Mouse (Mus musculus): ENCODE measurements around the gene Tnfrsf8. TPM values are rescaled to one million over a fixed set of nuclear protein-coding genes. Genes with fewer than 3 reads are reported as not detected.
A peak's percentile ranks its signal among the peaks of the same experiment; 100 is the strongest.

The Tnfrsf8 gene
- polyA plus RNA-seq, 1 experiment from 2014 or later = not detected

DNA sequence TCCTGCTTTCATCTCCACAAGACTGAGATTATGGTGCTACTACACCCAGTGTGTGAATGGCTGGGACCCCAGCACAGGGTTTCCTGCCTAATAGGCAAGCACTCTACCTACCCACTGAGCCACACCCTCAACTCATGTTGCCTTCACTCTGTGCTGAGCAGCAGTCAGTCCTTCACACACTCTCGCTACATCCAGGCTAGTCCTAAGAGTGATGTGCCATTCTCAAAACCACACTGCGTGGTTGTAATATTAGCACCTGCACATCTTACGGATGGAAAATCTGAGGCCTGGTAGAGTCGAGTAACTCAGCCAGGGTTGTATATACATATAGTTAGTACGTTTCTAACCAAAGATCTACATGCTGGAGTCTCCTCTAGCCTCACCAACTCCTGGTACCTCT lies 40.1 kb downstream of the Tnfrsf8 start:
- H3K27ac ChIP-seq = no peak overlapping the region
- no peak overlapping the region for H3K4me3 ChIP-seq
- no peaks in the 10 kb centered on the region for H3K4me1 ChIP-seq
- no peaks in the 10 kb centered on the region for H3K27me3 ChIP-seq (ENCODE audit: insufficient read depth, poor library complexity, severe bottlenecking)
- no peaks in the 10 kb centered on the region for H3K9me3 ChIP-seq
- no peaks in the 10 kb centered on the region for H3K36me3 ChIP-seq
- WGBS = 92% methylated on average over 5 of the region's 5 CpGs
- no peak for DNase-seq (ENCODE audit: low spot score)

DNA sequence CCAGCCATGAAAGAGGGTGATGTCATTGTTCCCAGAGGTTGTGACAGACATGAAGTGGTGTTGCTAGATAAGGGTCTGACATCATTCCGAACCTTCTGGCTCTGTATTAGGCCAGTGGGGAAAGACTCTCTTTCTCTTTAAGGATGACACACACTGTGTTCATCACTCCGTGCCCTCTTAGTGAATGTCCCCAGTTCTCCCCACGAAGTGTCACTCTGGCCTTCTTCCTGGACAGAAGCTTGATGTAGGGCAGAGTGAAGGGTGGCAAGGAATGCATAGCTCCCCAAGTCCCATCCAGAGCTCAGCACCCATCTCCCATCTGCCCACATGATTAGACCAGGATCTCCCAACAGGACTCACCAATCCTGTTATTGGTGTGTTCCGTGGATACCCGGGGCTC lies 41.0 kb downstream of the Tnfrsf8 start:
- 73% methylated on average over 5 of the region's 5 CpGs for WGBS
- H3K4me3 ChIP-seq = no peak overlapping the region
- no peaks in the 10 kb centered on the region for H3K4me1 ChIP-seq
- no peaks in the 10 kb centered on the region for H3K27me3 ChIP-seq (ENCODE audit: insufficient read depth, poor library complexity, severe bottlenecking)
- no peaks in the 10 kb centered on the region for H3K9me3 ChIP-seq
- no peak for DNase-seq (ENCODE audit: low spot score)
- no peaks in the 10 kb centered on the region for H3K36me3 ChIP-seq
- H3K27ac ChIP-seq = no peak overlapping the region

DNA sequence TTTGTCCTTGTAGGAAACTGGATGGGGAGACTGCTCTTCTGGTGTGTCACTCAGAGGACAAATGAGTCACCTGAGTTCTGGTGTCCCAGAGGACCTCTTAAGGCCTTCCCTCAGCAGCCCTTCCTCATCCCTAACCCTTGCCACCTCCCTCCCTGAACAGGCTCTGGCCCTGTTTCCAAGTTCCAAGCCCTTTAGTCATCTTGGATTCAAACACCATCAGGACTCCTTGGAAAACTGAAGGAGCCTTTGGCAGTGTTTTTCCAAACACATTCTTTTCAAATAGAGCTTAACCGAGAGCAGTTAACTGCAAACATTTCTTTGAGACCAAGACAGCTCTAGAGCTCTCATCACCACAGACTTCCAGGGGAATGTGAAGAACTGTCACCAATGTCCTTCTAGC lies 42.2 kb downstream of the Tnfrsf8 start:
- WGBS = 75% methylated on average over 1 of the region's 1 CpGs
- H3K4me3 ChIP-seq = no peak overlapping the region
- no peak for DNase-seq (ENCODE audit: low spot score)
- H3K27ac ChIP-seq = no peak overlapping the region
- H3K9me3 ChIP-seq = no peaks in the 10 kb centered on the region
- no peaks in the 10 kb centered on the region for H3K4me1 ChIP-seq
- no peaks in the 10 kb centered on the region for H3K27me3 ChIP-seq (ENCODE audit: insufficient read depth, poor library complexity, severe bottlenecking)
- no peaks in the 10 kb centered on the region for H3K36me3 ChIP-seq

DNA sequence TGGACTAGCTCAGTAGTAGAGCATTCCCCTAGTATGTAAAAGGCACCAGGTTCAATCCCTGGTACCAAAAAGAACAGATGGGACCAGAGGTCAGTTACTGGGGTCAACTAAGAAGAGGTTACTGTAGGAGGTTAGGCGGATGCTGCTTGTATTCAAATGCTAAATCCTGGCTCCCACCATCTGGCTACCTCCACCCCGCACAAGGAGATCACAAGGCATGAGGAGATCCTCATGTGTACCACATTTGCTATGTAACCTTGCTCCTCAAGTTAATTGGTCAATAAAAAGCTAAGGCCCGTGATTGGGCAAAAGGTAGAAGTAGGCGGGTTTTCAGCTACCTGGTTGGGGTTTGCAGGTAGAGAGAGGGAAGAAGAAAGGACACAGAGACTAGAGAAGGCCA lies 43.3 kb downstream of the Tnfrsf8 start:
- Histone ChIP-seq H3K27me3 (ENCODE audit: insufficient read depth, poor library complexity, severe bottlenecking) (no peaks in the 10 kb centered on the region), H3K4me3 (no peak overlapping the region), H3K4me1 (no peaks in the 10 kb centered on the region), H3K9me3 (no peaks in the 10 kb centered on the region), H3K36me3 (no peaks in the 10 kb centered on the region), H3K27ac (no peak overlapping the region)
- no peak for DNase-seq (ENCODE audit: low spot score)
- 83% methylated on average over 4 of the region's 4 CpGs for WGBS

DNA sequence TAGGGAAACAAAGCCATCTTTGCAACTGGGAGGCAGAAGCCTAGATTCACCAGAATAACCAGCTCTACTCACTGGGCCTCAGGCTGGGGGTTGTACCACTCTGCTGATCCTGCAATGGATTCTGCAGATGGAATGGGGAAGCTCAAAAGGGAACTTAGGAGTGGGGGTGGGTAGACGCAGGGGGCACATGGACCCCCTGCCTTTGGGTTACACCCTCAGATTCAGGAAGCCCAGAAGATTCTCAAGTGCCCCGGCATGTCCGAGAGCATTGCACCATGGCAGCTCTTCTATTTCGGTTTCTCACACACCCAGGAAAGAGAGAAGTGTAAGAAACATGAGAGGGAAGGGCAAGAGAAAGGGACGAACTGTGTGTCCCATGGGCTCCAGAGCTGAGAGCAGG lies 44.8 kb downstream of the Tnfrsf8 start:
- Histone ChIP-seq H3K27ac (no peak overlapping the region), H3K27me3 (ENCODE audit: insufficient read depth, poor library complexity, severe bottlenecking) (no peaks in the 10 kb centered on the region), H3K4me3 (no peak overlapping the region), H3K4me1 (no peaks in the 10 kb centered on the region), H3K9me3 (no peaks in the 10 kb centered on the region), H3K36me3 (no peaks in the 10 kb centered on the region)
- WGBS = 90% methylated on average over 5 of the region's 5 CpGs
- DNase-seq (ENCODE audit: low spot score) = no peak

DNA sequence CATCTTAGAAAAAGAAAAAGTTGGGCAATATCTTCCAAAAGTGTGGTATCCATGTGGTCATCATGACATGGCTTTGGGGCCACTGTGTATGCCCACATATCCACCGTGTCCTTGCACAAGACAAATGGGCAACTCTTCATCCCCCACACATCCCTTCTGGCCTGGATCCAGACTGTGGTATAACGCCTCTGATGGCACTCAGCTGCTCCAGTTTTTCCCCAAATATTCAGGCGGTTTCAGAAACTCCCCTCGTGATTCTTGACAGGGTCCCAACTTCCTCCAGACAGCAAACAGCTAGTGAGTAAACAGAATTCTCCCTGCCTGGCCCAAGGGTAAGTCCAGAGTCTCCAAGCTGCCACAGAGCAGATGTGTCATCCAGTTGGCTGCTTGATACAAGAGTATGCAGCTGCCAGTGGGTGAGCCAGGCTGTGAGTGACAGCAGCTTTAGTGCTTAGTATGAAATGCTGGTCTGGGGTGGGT lies 47.3 kb downstream of the Tnfrsf8 start:
- Histone ChIP-seq H3K36me3 (no peaks in the 10 kb centered on the region), H3K9me3 (no peaks in the 10 kb centered on the region), H3K27ac (no peak overlapping the region), H3K27me3 (ENCODE audit: insufficient read depth, poor library complexity, severe bottlenecking) (no peaks in the 10 kb centered on the region), H3K4me1 (no peaks in the 10 kb centered on the region), H3K4me3 (no peak overlapping the region)
- no peak for DNase-seq (ENCODE audit: low spot score)
- WGBS = 69% methylated on average over 4 of the region's 4 CpGs

DNA sequence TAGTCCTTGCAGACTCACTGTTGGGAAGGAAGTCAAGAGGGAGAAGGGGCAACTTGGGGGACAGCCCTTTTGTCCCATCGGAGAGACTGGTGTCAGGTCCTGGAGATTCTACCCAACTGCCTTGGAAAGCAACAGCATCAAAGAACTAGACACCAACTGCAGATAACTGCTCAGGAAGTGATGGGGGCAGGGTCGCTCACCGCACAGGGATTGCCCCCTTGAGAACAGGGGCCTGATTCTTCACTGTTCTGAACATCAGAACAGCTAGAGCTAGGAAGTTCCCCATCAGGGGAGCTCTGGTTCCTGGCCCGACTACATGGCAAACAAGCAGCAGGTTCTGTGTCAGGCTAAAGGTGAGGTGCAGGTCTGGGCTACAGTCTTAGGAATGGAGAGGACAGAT lies 48.5 kb downstream of the Tnfrsf8 start:
- DNase-seq (ENCODE audit: low spot score) = no peak
- no peaks in the 10 kb centered on the region for H3K36me3 ChIP-seq
- no peaks in the 10 kb centered on the region for H3K4me1 ChIP-seq
- H3K27ac ChIP-seq = no peak overlapping the region
- H3K27me3 ChIP-seq (ENCODE audit: insufficient read depth, poor library complexity, severe bottlenecking) = no peaks in the 10 kb centered on the region
- 71% methylated on average over 4 of the region's 4 CpGs for WGBS
- H3K9me3 ChIP-seq = no peaks in the 10 kb centered on the region
- no peak overlapping the region for H3K4me3 ChIP-seq

DNA sequence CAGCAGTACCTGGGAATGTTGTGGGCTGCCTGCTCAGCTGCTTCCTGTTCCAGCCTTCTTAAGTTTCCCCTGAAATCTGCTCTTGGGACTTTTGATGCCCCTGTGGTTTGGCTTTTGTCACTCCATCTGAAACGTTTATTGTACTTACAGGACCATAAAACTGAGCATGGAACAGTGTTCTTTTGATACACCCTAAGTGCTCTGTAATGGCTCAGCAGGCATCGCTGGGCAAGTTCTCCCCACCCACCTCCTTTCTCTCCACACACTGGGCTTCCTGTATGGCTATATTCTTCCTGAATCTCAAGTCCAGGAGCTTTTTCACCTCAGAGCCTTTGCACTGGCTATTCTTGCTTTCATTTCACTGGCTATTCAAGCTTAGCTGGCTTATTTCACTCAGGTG lies 50.2 kb downstream of the Tnfrsf8 start:
- Histone ChIP-seq H3K4me3 (no peak overlapping the region), H3K27me3 (ENCODE audit: insufficient read depth, poor library complexity, severe bottlenecking) (no peaks in the 10 kb centered on the region), H3K9me3 (no peaks in the 10 kb centered on the region), H3K4me1 (no peaks in the 10 kb centered on the region), H3K36me3 (no peaks in the 10 kb centered on the region), H3K27ac (no peak overlapping the region)
- no peak for DNase-seq (ENCODE audit: low spot score)
- 56% methylated on average over 2 of the region's 2 CpGs for WGBS

DNA sequence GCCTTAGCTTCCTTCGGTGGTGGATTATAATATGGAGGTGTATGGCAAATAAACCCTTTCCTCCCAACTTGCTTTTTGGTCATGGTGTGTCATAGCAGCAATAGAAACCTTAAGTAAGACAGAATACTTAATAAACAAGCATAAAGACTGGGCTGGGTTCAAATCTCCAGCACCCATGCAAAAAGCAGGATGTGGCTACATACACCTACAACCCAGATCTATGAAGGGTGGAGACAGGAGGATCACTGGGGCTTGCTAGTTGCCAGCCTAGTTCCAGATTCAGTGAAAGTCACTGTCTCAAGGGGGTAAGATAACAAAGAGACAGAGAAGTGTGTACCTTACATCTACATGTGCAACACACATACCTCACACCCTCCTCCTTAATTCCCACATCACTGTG lies 51.4 kb downstream of the Tnfrsf8 start:
- no peak overlapping the region for H3K27ac ChIP-seq
- 87% methylated on average over 1 of the region's 1 CpGs for WGBS
- no peak for DNase-seq (ENCODE audit: low spot score)
- H3K4me1 ChIP-seq = no peaks in the 10 kb centered on the region
- no peaks in the 10 kb centered on the region for H3K36me3 ChIP-seq
- H3K4me3 ChIP-seq = no peak overlapping the region
- H3K9me3 ChIP-seq = no peaks in the 10 kb centered on the region
- H3K27me3 ChIP-seq (ENCODE audit: insufficient read depth, poor library complexity, severe bottlenecking) = no peaks in the 10 kb centered on the region

DNA sequence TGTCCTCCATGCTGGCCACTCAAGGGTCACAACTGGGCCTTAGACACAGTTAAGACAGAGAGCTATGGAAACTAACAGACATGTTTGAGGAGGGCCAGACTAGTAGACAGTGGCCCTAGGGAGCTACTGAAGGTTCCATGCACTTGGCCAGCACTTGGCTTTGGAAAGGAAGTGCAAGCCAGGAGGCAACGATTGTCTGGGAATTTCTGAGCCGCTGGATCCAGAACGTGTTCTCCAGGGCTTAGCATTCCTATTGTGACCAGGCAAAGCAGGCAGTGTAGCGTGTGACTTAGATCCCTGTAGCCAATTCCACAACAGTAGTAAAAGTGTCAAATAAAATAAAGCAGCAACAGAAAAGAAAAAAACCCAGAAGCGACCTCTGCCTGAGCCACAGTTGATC lies 54.2 kb downstream of the Tnfrsf8 start:
- H3K9me3 ChIP-seq = no peaks in the 10 kb centered on the region
- 77% methylated on average over 5 of the region's 5 CpGs for WGBS
- H3K36me3 ChIP-seq = no peaks in the 10 kb centered on the region
- no peak for DNase-seq (ENCODE audit: low spot score)
- H3K27ac ChIP-seq = no peak overlapping the region
- no peaks in the 10 kb centered on the region for H3K4me1 ChIP-seq
- no peak overlapping the region for H3K4me3 ChIP-seq
- H3K27me3 ChIP-seq (ENCODE audit: insufficient read depth, poor library complexity, severe bottlenecking) = no peaks in the 10 kb centered on the region

DNA sequence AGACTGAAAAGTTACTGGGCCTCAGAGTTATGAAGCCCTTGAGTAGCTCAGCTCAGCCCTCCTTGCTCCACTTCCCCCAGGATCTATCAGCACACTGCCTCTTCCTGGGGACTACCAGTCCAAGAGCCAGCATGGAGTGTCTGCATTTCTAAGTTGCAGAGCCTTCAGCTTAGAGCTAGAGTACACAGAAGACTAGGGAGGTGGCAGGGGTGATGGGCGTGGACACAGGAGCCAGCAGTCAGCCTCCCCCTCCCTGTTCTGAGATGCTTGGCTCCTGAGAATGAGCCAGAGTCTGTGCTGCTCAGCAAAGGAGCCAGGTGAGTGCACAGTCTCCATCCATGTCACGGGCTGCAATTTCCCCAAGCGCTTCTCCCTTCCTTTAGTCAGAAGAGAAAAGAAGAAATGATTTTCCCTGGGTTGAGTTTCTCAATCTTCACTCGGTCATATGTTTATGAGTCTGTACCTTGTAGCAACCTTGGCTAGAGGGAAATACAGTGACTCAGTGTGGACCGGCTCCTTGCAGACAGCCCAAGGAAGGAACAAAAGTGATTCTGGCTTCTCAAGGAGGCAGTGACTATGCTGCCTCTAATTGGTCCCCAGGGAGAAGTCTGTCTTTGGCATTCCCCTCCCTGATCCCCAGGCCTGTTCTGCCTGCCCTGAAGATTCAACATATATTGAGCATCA lies 57.1 kb downstream of the Tnfrsf8 start:
- H3K4me3 ChIP-seq = no peak overlapping the region
- H3K27me3 ChIP-seq (ENCODE audit: insufficient read depth, poor library complexity, severe bottlenecking) = no peaks in the 10 kb centered on the region
- DNase-seq (ENCODE audit: low spot score) = no peak
- WGBS = 62% methylated on average over 5 of the region's 5 CpGs
- no peaks in the 10 kb centered on the region for H3K9me3 ChIP-seq
- no peaks in the 10 kb centered on the region for H3K4me1 ChIP-seq
- H3K36me3 ChIP-seq = no peaks in the 10 kb centered on the region
- H3K27ac ChIP-seq = no peak overlapping the region

DNA sequence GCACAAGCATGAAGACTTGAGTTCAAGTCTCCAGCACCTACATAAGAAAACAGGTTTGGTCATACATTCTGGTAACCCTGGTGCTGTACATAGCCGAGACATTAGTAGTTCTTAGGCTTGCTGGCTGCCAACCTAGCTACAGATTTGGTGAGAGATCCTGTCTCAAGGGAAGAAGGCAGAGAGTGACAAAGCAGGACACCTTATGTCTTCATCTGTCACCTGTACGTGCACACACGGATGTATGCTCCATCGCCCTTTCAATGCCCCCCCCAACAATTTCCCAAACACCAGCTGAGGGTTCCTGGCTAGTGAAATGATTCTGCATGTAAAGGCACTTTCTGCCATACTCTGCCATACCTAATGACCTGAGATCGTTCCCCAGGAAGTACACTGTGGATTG lies 58.8 kb downstream of the Tnfrsf8 start:
- WGBS = 77% methylated on average over 5 of the region's 5 CpGs

DNA sequence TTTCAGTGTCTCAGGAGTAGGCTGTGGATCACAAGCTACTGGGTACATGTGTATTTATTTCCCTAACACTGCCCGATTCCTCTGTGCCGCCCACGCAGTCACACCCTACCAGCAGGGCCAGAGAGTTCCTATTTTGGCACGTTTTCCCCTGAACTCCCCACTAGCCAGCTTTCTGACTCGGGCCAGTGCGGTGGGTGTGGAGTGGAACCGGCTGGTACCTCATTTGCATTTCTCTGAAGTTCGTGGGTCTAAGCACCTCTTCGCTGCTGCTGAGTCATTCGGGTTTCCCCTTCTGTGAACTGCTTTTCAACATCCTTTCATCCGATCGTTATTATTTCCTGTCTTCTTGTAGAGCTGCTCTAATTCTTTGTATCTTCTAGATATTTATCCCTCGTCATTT lies 60.5 kb downstream of the Tnfrsf8 start:
- WGBS = 45% methylated on average over 13 of the region's 13 CpGs
- peaks cover 4% of the 10 kb centered on the region; the same call in 1 of the 2 replicates for H3K27me3 ChIP-seq (ENCODE audit: insufficient read depth, poor library complexity, severe bottlenecking)
- H3K4me3 ChIP-seq = no peak overlapping the region
- H3K27ac ChIP-seq = no peak overlapping the region
- no peaks in the 10 kb centered on the region for H3K9me3 ChIP-seq
- no peak for DNase-seq (ENCODE audit: low spot score)
- H3K4me1 ChIP-seq = no peaks in the 10 kb centered on the region
- H3K36me3 ChIP-seq = no peaks in the 10 kb centered on the region

More for the DNA sequence above, 58.8 kb downstream of the Tnfrsf8 start:
- Histone ChIP-seq H3K36me3 (no peaks in the 10 kb centered on the region), H3K4me1 (no peaks in the 10 kb centered on the region), H3K4me3 (no peak overlapping the region), H3K27me3 (ENCODE audit: insufficient read depth, poor library complexity, severe bottlenecking) (no peaks in the 10 kb centered on the region), H3K9me3 (no peaks in the 10 kb centered on the region), H3K27ac (no peak overlapping the region)
- peak; percentile 61 for DNase-seq (ENCODE audit: low spot score)

DNA sequence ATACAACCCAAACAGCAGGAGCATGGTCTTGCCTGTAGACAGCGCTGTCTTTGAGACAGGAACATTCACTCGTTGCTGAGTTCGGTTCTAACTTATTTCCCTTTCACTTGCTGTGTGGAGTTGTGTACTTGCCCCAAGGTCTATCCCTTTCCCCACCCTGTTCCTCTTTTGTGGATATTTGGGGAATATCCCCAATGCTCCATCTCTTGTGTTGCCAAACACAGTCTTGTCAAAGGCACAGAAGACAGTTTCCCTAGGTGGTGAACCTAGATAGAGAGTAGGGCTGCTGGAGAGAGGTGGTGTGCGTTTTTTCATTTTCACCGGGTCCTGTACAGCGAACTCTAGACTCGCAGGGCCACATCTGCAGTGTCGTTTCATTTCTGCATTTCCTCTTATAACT lies 62.4 kb downstream of the Tnfrsf8 start:
- H3K9me3 ChIP-seq = no peaks in the 10 kb centered on the region
- peaks cover 18% of the 10 kb centered on the region for H3K27me3 ChIP-seq (ENCODE audit: insufficient read depth, poor library complexity, severe bottlenecking)
- 80% methylated on average over 8 of the region's 8 CpGs for WGBS
- DNase-seq (ENCODE audit: low spot score) = no peak
- H3K36me3 ChIP-seq = no peaks in the 10 kb centered on the region
- H3K4me3 ChIP-seq = no peak overlapping the region
- H3K27ac ChIP-seq = no peak overlapping the region
- no peaks in the 10 kb centered on the region for H3K4me1 ChIP-seq
